Mouse (Mus musculus) stomach, embryonic 16.5 days (tissue): ENCODE measurements around the gene Brd2. TPM values are rescaled to one million over a fixed set of nuclear protein-coding genes. Genes with fewer than 3 reads are reported as not detected.

ENCODE experiments used
- ATAC-seq: fragments of 200-750 bp; cut with Nextera tagmentation; 2 replicates; pipeline ENCODE4 v1.8.0; 2017; ENCODE audit warnings: moderate number of reproducible peaks, moderate TSS enrichment; ENCODE audit not compliant: insufficient read depth, low FRiP score
- H3K27ac ChIP-seq: fragments of 300-500 bp; sonication (generic); 2 replicates; pipeline ENCODE4 v1.5.1; 2014; ENCODE audit warnings: low read length
- H3K27me3 ChIP-seq: fragments of 300-500 bp; sonication (generic); 2 replicates; pipeline ENCODE4 v1.6.1; 2014; ENCODE audit warnings: low read length, control low read depth, mixed read lengths; ENCODE audit not compliant: control insufficient read depth, insufficient read depth
- H3K36me3 ChIP-seq: fragments of 300-500 bp; sonication (generic); 2 replicates; pipeline ENCODE4 v1.6.1; 2014; ENCODE audit warnings: low read length; ENCODE audit not compliant: control insufficient read depth, insufficient read depth
- H3K4me1 ChIP-seq: fragments of 300-500 bp; sonication (generic); 2 replicates; pipeline ENCODE4 v1.6.1; 2014; ENCODE audit warnings: low read length, control low read depth, mixed read lengths; ENCODE audit not compliant: control insufficient read depth, insufficient read depth
- H3K4me2 ChIP-seq: fragments of 300-500 bp; sonication (generic); 2 replicates; pipeline ENCODE4 v1.6.1; 2014; ENCODE audit warnings: low read depth, low read length, mixed read lengths
- H3K4me3 ChIP-seq: fragments of 300-500 bp; sonication (generic); replicated peaks from 2 replicates; pipeline ENCODE4 v1.5.1; 2014; ENCODE audit warnings: mild to moderate bottlenecking, low read length
- H3K9ac ChIP-seq: fragments of 300-500 bp; sonication (generic); 2 replicates; pipeline ENCODE4 v1.6.1; 2014; ENCODE audit warnings: low read length
- H3K9me3 ChIP-seq: fragments of 300-500 bp; sonication (generic); replicated peaks from 2 replicates; pipeline ENCODE4 v1.6.1; 2016; ENCODE audit warnings: low read length, control low read depth; ENCODE audit not compliant: control insufficient read depth
- WGBS: fragments of 180-500 bp; shearing (Covaris S2); extraction: QIAGEN DNeasy Blood & Tissue Kit; methylation state at CpG from one replicate; pipeline ENCODE4 v1.1.7; 2014; 5-methylcytosine and 5-hydroxymethylcytosine counted together
- polyA plus RNA-seq: library from polyadenylated mRNA; unstranded; fragments of >200 nt; fragmentation: Nextera tagmentation; extraction: Ambion mirVana; gene quantifications from 2 replicates; pipeline ENCODE4 v1.2.1, GENCODE M21; 2015

Brd2 gene
- polyA plus RNA-seq, 1 experiment from 2014 or later: 71.9 TPM

DNA sequence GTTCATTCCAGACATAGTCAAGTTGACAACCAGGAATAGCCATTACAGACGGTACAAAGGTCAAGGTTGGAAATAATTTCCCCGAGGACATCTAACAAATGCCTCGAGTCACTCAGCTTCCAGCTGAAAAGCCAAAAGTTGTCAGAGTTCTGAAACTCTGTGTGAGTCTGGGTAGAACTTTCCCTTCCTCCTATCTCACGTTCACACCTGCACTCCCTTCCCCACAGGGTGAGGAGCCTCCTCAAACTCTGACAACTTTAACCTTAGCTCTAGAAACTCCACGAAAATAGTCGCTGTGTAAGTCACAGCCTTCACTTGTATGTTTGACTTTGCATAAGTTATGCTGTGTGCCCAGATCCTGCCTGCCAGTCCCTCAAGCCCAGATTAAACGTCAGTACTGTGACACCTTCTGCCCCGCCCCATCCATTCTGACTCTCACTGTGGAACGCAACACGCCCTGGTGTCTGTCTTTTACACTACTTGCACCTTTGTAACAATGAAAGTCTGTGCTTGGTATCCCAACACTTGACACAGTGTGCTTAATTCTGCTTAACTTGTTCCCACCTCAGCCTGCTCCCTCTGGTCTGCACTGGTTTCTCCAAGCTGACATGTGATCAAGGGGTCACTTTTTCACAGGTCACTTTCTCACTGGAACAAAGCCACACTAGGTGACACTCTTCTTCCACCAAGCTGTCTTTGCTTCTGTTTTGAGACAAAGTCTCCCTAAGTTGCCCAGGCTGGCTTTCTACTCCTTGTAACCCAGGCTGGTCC lies 23.5 kb downstream of the Brd2 start:
- Histone ChIP-seq H3K36me3 (no peaks in the 10 kb centered on the region), H3K27ac (no peak overlapping the region), H3K4me1 (peaks cover 11% of the 10 kb centered on the region), H3K4me2 (no peak overlapping the region), H3K27me3 (no peaks in the 10 kb centered on the region), H3K4me3 (no peak overlapping the region), H3K9me3 (no peaks in the 10 kb centered on the region), H3K9ac (no peak overlapping the region)
- WGBS: 30% methylated on average over 10 of the region's 10 CpGs
- ATAC-seq: peak; percentile 63; the same call in 1 of the 2 replicates

DNA sequence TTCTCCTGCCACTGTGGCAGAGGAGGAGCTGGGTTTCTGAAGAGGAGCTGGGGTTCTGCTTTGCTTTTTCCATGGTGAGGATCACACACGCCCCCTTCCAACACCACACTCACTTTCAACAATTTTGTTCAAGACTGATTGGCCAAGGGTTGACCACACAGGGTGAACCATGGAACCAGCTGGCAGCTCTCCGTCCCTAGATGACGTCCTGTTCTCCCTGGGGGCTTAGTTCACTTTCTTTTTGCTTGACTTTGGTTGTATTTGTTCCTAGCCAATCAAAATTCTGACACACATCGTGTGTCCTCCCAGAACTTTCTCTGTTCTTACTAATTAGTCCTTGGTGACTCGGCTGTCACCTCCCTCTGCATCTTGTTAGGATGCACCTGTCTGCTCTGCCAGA lies 25.2 kb downstream of the Brd2 start:
- no peak overlapping the region for H3K4me2 ChIP-seq
- H3K27me3 ChIP-seq: no peaks in the 10 kb centered on the region
- H3K9me3 ChIP-seq: no peaks in the 10 kb centered on the region
- H3K9ac ChIP-seq: no peak overlapping the region
- H3K36me3 ChIP-seq: no peaks in the 10 kb centered on the region
- ATAC-seq: no peak
- H3K4me3 ChIP-seq: no peak overlapping the region
- WGBS: 54% methylated on average over 5 of the region's 5 CpGs
- H3K27ac ChIP-seq: no peak overlapping the region
- peaks cover 11% of the 10 kb centered on the region for H3K4me1 ChIP-seq

DNA sequence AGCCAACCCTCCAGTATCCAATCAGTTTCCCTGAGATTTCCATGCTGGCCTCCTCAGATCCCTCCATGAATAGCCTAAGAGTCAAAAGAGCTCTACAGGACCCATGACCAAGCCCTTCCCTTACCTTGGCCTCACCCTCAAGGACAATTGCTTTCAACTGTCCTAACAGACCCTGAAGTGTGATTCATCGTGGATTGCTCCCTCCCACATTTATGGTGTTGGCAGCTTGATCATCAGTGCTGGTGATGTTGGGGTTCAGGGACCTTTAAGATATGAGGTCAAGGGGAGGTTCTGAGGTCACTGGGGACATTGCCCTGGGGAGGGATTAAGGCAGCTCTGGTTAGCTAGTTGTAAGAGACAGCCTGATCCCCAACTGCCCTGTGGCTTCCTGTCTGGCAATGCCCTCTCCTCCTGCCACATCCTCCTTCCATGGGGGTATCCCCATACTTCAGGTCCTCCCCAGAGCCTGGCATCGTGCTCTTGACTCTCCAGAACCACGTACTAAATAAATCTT lies 25.9 kb downstream of the Brd2 start:
- Histone ChIP-seq H3K27ac (no peak overlapping the region), H3K27me3 (no peaks in the 10 kb centered on the region), H3K36me3 (no peaks in the 10 kb centered on the region), H3K9me3 (no peaks in the 10 kb centered on the region), H3K4me3 (no peak overlapping the region), H3K4me2 (no peak overlapping the region), H3K9ac (no peak overlapping the region), H3K4me1 (peaks cover 9% of the 10 kb centered on the region)
- ATAC-seq: no peak
- WGBS: 62% methylated on average over 3 of the region's 3 CpGs

DNA sequence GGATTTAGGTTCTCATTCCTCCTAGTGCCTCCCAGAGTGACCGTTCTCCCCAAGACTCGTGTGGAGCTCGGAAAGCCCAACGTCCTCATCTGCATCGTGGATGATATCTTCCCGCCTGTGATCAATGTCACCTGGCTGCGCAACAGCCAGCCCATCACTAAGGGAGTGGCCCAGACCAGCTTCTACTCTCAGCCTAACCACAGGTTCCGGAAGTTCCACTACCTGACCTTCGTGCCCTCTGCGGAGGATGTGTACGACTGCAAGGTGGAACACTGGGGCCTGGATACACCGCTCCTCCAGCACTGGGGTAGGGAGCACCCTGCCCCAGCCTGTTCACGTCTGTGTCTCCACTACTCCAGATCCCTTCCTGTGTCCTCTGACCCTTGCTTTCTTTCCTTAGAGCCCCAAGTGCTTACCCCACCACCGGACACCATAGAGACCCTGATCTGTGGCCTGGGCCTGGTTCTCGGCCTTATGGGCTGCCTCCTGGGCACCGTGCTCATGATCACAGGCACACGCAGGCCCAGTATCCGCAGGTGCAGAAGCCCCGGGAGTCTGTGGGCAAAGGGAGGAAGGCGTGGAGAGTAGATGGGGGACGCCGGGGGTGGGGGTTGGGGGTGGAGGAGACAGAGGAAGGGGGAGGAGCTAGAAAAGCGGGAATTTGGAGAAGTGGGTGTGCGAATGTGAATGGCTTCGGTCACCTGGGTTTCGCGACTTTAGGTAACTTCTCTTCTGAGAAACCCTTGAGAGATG lies 28.0 kb downstream of the Brd2 start:
- H3K27ac ChIP-seq: no peak overlapping the region
- WGBS: 82% methylated on average over 27 of the region's 27 CpGs
- no peak overlapping the region for H3K4me3 ChIP-seq
- H3K9ac ChIP-seq: no peak overlapping the region
- no peaks in the 10 kb centered on the region for H3K27me3 ChIP-seq
- no peaks in the 10 kb centered on the region for H3K9me3 ChIP-seq
- H3K4me2 ChIP-seq: no peak overlapping the region
- H3K36me3 ChIP-seq: no peaks in the 10 kb centered on the region
- H3K4me1 ChIP-seq: peaks cover 7% of the 10 kb centered on the region; the same call in 1 of the 2 replicates
- no peak for ATAC-seq

DNA sequence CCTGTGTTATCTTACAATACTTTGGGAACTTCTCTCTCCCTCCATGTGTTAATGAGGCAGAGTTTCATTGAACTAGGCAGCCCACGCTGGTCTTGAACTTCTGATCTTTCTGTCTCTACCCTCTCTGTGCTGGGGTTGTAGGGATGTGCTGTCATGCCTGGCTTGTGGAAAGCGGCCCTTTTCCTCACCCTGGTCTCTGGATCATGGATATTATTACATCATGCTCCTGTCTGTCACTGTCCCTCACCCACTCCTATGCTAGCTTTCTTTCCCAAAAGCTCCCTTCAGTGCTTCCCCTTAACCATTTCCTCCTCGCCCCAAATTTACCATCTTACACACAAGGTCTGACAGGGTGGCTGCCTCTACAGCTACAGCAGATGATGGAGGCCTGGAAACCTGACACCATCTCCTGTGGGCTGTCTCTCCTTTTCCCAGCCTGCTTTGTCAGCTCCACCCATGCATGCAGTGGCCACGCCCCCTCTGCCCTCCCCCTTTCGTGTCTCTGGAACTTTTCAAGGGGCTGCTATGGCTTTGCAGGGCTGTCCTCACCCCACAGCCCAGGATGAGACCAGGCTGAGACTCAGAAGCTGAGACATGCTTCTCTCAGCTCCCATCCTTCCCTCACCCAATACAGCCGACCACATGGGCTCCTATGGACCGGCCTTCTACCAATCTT lies 29.1 kb downstream of the Brd2 start:
- Histone ChIP-seq H3K4me2 (no peak overlapping the region), H3K9me3 (no peaks in the 10 kb centered on the region), H3K4me3 (no peak overlapping the region), H3K4me1 (no peaks in the 10 kb centered on the region), H3K9ac (no peak overlapping the region), H3K27me3 (no peaks in the 10 kb centered on the region), H3K27ac (no peak overlapping the region), H3K36me3 (no peaks in the 10 kb centered on the region)
- 36% methylated on average over 7 of the region's 7 CpGs for WGBS
- ATAC-seq: peak; percentile 79; the same call in 1 of the 2 replicates

DNA sequence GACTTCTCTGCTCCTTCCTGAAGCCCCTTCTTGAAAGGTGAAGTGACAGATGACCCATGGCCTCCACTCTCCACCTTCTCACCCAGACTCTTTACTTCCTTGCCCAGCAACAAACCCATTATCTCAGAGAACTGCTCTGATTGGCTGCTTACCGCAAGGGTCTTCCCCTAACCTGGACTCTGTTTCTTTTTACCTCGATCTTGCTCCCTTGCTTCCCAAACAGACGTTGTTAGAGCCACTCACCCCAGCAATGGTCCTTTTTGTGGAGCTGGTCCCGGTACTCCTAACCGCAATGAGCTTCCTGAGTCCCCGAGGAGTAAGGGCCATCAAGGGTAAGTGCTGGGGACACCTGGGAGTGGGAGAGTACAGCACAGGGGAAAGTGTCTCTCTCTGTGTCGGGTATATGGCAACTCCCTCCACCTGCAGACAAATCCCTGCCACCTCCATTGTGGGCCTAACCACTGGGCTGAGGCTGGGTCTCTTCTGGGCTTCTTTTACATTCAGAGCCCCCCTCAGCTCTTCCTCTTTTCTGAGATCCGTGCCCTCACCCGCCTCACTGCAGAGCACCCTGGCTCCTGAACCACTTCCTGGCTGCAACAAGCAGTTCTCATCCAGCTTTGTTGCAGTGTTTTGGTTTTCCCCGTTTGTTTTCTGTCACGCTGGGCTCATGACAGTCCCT lies 30.1 kb downstream of the Brd2 start, which contains the start of gene H2-Oa:
Gene H2-Oa, plus strand, starts transcription at position 144 of the 679 bp plus-strand sequence.
- WGBS: 34% methylated on average over 11 of the region's 11 CpGs

DNA sequence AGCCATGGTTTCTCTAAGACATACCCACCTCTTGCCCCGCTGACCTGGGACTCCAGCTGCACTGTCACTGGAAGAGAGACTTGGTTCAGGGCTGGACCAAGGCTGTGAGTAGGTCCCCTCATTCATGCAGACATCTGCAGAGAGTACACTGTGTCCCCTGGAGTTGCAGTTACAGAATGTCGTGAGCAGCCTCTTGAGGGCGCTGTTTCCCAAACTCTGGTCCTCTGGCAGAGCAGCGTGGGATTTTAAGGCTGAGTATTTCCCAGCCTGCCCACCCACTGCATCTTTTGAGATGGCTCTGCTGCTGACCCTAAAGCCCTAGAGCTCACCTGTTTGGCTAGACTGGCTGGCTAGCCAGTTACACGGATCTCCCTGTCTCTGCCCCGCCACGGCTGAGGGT lies 31.5 kb downstream of the Brd2 start:
- no peaks in the 10 kb centered on the region for H3K9me3 ChIP-seq
- H3K4me1 ChIP-seq: no peaks in the 10 kb centered on the region
- no peak for ATAC-seq
- H3K9ac ChIP-seq: no peak overlapping the region
- H3K27ac ChIP-seq: no peak overlapping the region
- 53% methylated on average over 7 of the region's 7 CpGs for WGBS
- H3K4me3 ChIP-seq: no peak overlapping the region
- H3K27me3 ChIP-seq: no peaks in the 10 kb centered on the region
- no peaks in the 10 kb centered on the region for H3K36me3 ChIP-seq
- H3K4me2 ChIP-seq: no peak overlapping the region

More for the DNA sequence above, 30.1 kb downstream of the Brd2 start, which contains the start of gene H2-Oa:
- Histone ChIP-seq H3K9me3 (no peaks in the 10 kb centered on the region), H3K9ac (no peak within 1 kb of the TSS), H3K4me1 (no peaks in the 10 kb centered on the region), H3K4me2 (no peak within 1 kb of the TSS), H3K27ac (no peak within 1 kb of the TSS), H3K36me3 (no peaks in the 10 kb centered on the region), H3K27me3 (no peaks in the 10 kb centered on the region), H3K4me3 (no peak within 1 kb of the TSS)
- ATAC-seq: no peak

DNA sequence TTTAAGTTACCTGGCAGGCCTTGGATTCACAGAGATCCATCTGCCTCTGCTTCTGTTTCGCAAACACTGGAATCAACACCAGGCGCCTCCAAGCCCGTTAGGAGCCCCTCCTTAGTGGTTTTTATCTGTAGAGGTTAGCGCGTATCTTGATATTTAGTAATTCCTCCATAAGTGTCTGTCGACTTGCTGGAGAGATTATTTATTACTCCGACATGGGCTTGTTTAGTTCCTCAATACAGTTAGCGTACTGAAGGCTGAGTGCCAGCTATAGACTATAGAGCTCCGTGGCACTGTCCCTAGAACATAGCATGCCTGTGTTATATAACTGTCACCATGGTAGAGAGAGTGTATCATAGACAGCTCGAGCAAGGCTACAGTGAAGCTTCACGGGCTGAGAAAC lies 34.3 kb downstream of the Brd2 start:
- no peaks in the 10 kb centered on the region for H3K4me1 ChIP-seq
- H3K4me3 ChIP-seq: no peak overlapping the region
- 62% methylated on average over 11 of the region's 11 CpGs for WGBS
- H3K9ac ChIP-seq: no peak overlapping the region
- no peak overlapping the region for H3K4me2 ChIP-seq
- no peak for ATAC-seq
- H3K36me3 ChIP-seq: no peaks in the 10 kb centered on the region
- H3K9me3 ChIP-seq: no peaks in the 10 kb centered on the region
- no peaks in the 10 kb centered on the region for H3K27me3 ChIP-seq
- no peak overlapping the region for H3K27ac ChIP-seq
